Mouse (Mus musculus) MEL (cell line): ENCODE data around the gene Ggcx. TPM values are rescaled to one million over a fixed set of nuclear protein-coding genes. Genes with fewer than 3 reads are reported as not detected.

ENCODE experiments used
- DNase-seq: peaks from one replicate; pipeline ENCODE4 v3.0.0; 2011; ENCODE audit warnings: low read depth, low spot score
- H3K27ac ChIP-seq: 2 replicates; pipeline ENCODE4 v1.5.1; 2012; ENCODE audit warnings: low read depth, mild to moderate bottlenecking, control low read depth, low read length, moderate library complexity; ENCODE audit not compliant: control insufficient read depth
- H3K27me3 ChIP-seq, 2 experiments: fragments of 150-350 bp in 1 of 2; sonication (generic) in 1 of 2; 2 replicates each; pipeline ENCODE4 v1.6.1; 2012; ENCODE audit warnings: low read length in 2 of 2, mild to moderate bottlenecking in 2 of 2, improper control_type of control experiment in 1 of 2, moderate library complexity in 1 of 2; ENCODE audit not compliant: insufficient read depth in 2 of 2, control insufficient read depth in 1 of 2
- H3K36me3 ChIP-seq, 2 experiments: 2 replicates each; pipeline ENCODE4 v1.6.1; 2012 to 2014; ENCODE audit warnings: low read length in 2 of 2, improper control_type of control experiment in 1 of 2, inconsistent platforms in 1 of 2, mild to moderate bottlenecking in 1 of 2; ENCODE audit not compliant: insufficient read depth in 2 of 2, control insufficient read depth in 1 of 2
- H3K4me1 ChIP-seq, 2 experiments: fragments of 150-350 bp in 1 of 2; sonication (generic) in 1 of 2; 2 replicates each; pipeline ENCODE4 v1.6.1; 2012; ENCODE audit warnings: low read length in 2 of 2, improper control_type of control experiment in 1 of 2, mild to moderate bottlenecking in 1 of 2; ENCODE audit not compliant: insufficient read depth in 2 of 2, control insufficient read depth in 1 of 2
- H3K4me3 ChIP-seq, 2 experiments: fragments of 150-350 bp in 1 of 2; sonication (generic) in 1 of 2; 2 replicates each; pipeline ENCODE4 v1.5.1; 2012; ENCODE audit warnings: low read depth in 2 of 2, low read length in 2 of 2, mild to moderate bottlenecking in 2 of 2, moderate library complexity in 2 of 2, control low read depth in 1 of 2, improper control_type of control experiment in 1 of 2; ENCODE audit not compliant: control insufficient read depth in 1 of 2, insufficient read depth in 1 of 2
- H3K79me2 ChIP-seq: 2 replicates; pipeline ENCODE4 v1.6.1; 2012; ENCODE audit warnings: mild to moderate bottlenecking, low read length, moderate library complexity; ENCODE audit not compliant: control insufficient read depth, poor library complexity, insufficient read depth
- H3K9ac ChIP-seq: 2 replicates; pipeline ENCODE4 v1.6.1; 2012; ENCODE audit warnings: low read depth, mild to moderate bottlenecking, control low read depth, low read length, moderate library complexity; ENCODE audit not compliant: control insufficient read depth, poor library complexity, severe bottlenecking
- H3K9me3 ChIP-seq: fragments of 150-350 bp; sonication (generic); replicated peaks from 2 replicates; pipeline ENCODE4 v1.6.1; 2012; ENCODE audit warnings: mild to moderate bottlenecking, low read length, improper control_type of control experiment, moderate library complexity; ENCODE audit not compliant: insufficient read depth
- BHLHE40 ChIP-seq: IDR thresholded peaks from 2 replicates; pipeline ENCODE4 v1.6.1; 2012; ENCODE audit warnings: low read depth, mild to moderate bottlenecking, inconsistent platforms, low read length, improper control_type of control experiment, borderline replicate concordance
- CTCF ChIP-seq, 3 experiments: IDR thresholded peaks in 2 of 3; conservative IDR thresholded peaks in 1 of 3; 2 replicates each; pipeline ENCODE4 v1.5.1; 2011 to 2012; ENCODE audit warnings: low read length in 3 of 3, low read depth in 2 of 3, mild to moderate bottlenecking in 2 of 3, improper control_type of control experiment in 1 of 3, inconsistent platforms in 1 of 3, mixed read lengths in 1 of 3, moderate library complexity in 1 of 3; ENCODE audit not compliant: control insufficient read depth in 1 of 3, insufficient read depth in 1 of 3, poor library complexity in 1 of 3, severe bottlenecking in 1 of 3
- E2F4 ChIP-seq: IDR thresholded peaks from 2 replicates; pipeline ENCODE4 v1.6.1; 2011; ENCODE audit warnings: low read depth, low read length, improper control_type of control experiment, borderline replicate concordance
- ELF1 ChIP-seq: IDR thresholded peaks from 2 replicates; pipeline ENCODE4 v1.6.1; 2014; ENCODE audit warnings: low read depth, mild to moderate bottlenecking, inconsistent platforms, low read length, improper control_type of control experiment, moderate library complexity
- EP300 ChIP-seq, 2 experiments: IDR thresholded peaks; 2 replicates each; pipeline ENCODE4 v1.6.1; 2011; ENCODE audit warnings: improper control_type of control experiment in 2 of 2, low read length in 2 of 2, low read depth in 1 of 2, mild to moderate bottlenecking in 1 of 2
- GABPA ChIP-seq: IDR thresholded peaks from 2 replicates; pipeline ENCODE4 v1.6.1; 2012; ENCODE audit warnings: low read depth, mild to moderate bottlenecking, inconsistent platforms, low read length, improper control_type of control experiment, moderate library complexity
- GATA1 ChIP-seq: IDR thresholded peaks from 2 replicates; pipeline ENCODE4 v1.6.1; 2011; ENCODE audit warnings: low read depth, low read length, improper control_type of control experiment
- HCFC1 ChIP-seq: IDR thresholded peaks from 2 replicates; pipeline ENCODE4 v1.6.1; 2012; ENCODE audit warnings: low read depth, mild to moderate bottlenecking, inconsistent platforms, low read length, improper control_type of control experiment, moderate library complexity
- JUND ChIP-seq: IDR thresholded peaks from 2 replicates; pipeline ENCODE4 v1.6.1; 2011; ENCODE audit warnings: low read depth, mild to moderate bottlenecking, improper control_type of control experiment, low read length
- MAX ChIP-seq: IDR thresholded peaks from 2 replicates; pipeline ENCODE4 v1.6.1; 2011; ENCODE audit warnings: low read length, improper control_type of control experiment
- MAZ ChIP-seq: IDR thresholded peaks from 2 replicates; pipeline ENCODE4 v1.6.1; 2012; ENCODE audit warnings: low read depth, mild to moderate bottlenecking, inconsistent platforms, low read length, improper control_type of control experiment
- MXI1 ChIP-seq: IDR thresholded peaks from 2 replicates; pipeline ENCODE4 v1.6.1; 2011; ENCODE audit warnings: mild to moderate bottlenecking, low read depth, low read length, improper control_type of control experiment
- MYC ChIP-seq: IDR thresholded peaks from 2 replicates; pipeline ENCODE4 v1.6.1; 2011; ENCODE audit warnings: low read depth, mild to moderate bottlenecking, low read length, improper control_type of control experiment, moderate library complexity
- NRF1 ChIP-seq: IDR thresholded peaks from 2 replicates; pipeline ENCODE4 v1.6.1; 2014; ENCODE audit warnings: low read depth, mild to moderate bottlenecking, inconsistent platforms, low read length, improper control_type of control experiment, moderate library complexity; ENCODE audit not compliant: poor library complexity, insufficient read depth, severe bottlenecking
- POLR2A ChIP-seq, 2 experiments: IDR thresholded peaks; 2 replicates each; pipeline ENCODE4 v1.6.1; 2011 to 2012; ENCODE audit warnings: low read length in 2 of 2, mild to moderate bottlenecking in 2 of 2, control low read depth in 1 of 2, improper control_type of control experiment in 1 of 2, low read depth in 1 of 2, moderate library complexity in 1 of 2; ENCODE audit not compliant: control insufficient read depth in 1 of 2, insufficient read depth in 1 of 2, poor library complexity in 1 of 2
- POLR2AphosphoS2 ChIP-seq: IDR thresholded peaks from 2 replicates; pipeline ENCODE4 v1.6.1; 2011; ENCODE audit warnings: low read length, improper control_type of control experiment
- POLR2AphosphoS5 ChIP-seq: IDR thresholded peaks from 2 replicates; pipeline ENCODE4 v1.6.1; 2012; ENCODE audit warnings: low read depth, borderline replicate concordance, mild to moderate bottlenecking, inconsistent platforms, low read length, moderate library complexity, mixed read lengths
- SIN3A ChIP-seq: IDR thresholded peaks from 2 replicates; pipeline ENCODE4 v1.6.1; 2012; ENCODE audit warnings: low read length, improper control_type of control experiment, inconsistent platforms
- SMC3 ChIP-seq: IDR thresholded peaks from 2 replicates; pipeline ENCODE4 v1.6.1; 2011; ENCODE audit warnings: low read depth, low read length, improper control_type of control experiment
- TAL1 ChIP-seq: IDR thresholded peaks from 2 replicates; pipeline ENCODE4 v1.6.1; 2012; ENCODE audit warnings: mild to moderate bottlenecking, inconsistent platforms, low read length, moderate library complexity, mixed read lengths
- TBP ChIP-seq: IDR thresholded peaks from 2 replicates; pipeline ENCODE4 v1.8.0; 2011; ENCODE audit warnings: low read depth, low read length, improper control_type of control experiment
- TCF12 ChIP-seq: IDR thresholded peaks from 2 replicates; pipeline ENCODE4 v1.6.1; 2014; ENCODE audit warnings: low read depth, mild to moderate bottlenecking, inconsistent platforms, low read length, improper control_type of control experiment, moderate library complexity
- USF1 ChIP-seq: IDR thresholded peaks from 2 replicates; pipeline ENCODE4 v1.6.1; 2014; ENCODE audit warnings: low read depth, mild to moderate bottlenecking, inconsistent platforms, low read length, improper control_type of control experiment, moderate library complexity
- USF2 ChIP-seq, 2 experiments: IDR thresholded peaks; 2 replicates each; pipeline ENCODE4 v1.6.1; 2011 to 2012; ENCODE audit warnings: improper control_type of control experiment in 2 of 2, low read length in 2 of 2, borderline replicate concordance in 1 of 2, inconsistent platforms in 1 of 2, low read depth in 1 of 2, mild to moderate bottlenecking in 1 of 2; ENCODE audit not compliant: insufficient read depth in 1 of 2
- ZC3H11A ChIP-seq: IDR thresholded peaks from 2 replicates; pipeline ENCODE4 v1.6.1; 2012; ENCODE audit warnings: low read depth, mild to moderate bottlenecking, inconsistent platforms, low read length, improper control_type of control experiment
- ZKSCAN1 ChIP-seq: IDR thresholded peaks from 2 replicates; pipeline ENCODE4 v1.6.1; 2012; ENCODE audit warnings: low read depth, mild to moderate bottlenecking, inconsistent platforms, low read length, improper control_type of control experiment, moderate library complexity
- ZMIZ1 ChIP-seq: IDR thresholded peaks from 2 replicates; pipeline ENCODE4 v1.6.1; 2012; ENCODE audit warnings: low read depth, mild to moderate bottlenecking, inconsistent platforms, low read length, improper control_type of control experiment, moderate library complexity
- polyA plus RNA-seq, 2 experiments: library from polyadenylated mRNA; stranded (reverse) in 1 of 2; unstranded in 1 of 2; fragments of >175 nt in 1 of 2; fragments of >200 nt in 1 of 2; gene quantifications; 2 replicates each; pipeline versions ENCODE4 v1.2.1 to v1.2.4; 2012; ENCODE audit warnings: low replicate concordance in 2 of 2, low read depth in 1 of 2; ENCODE audit not compliant: insufficient read length in 2 of 2, insufficient read depth in 1 of 2, missing spikeins in 1 of 2
- total RNA-seq: library from RNA; depleted of rRNA; stranded (reverse); fragments of 300-350 nt; gene quantifications from 2 replicates; pipeline ENCODE4 v1.2.3, GENCODE M21; 2012

Ggcx gene
- total and polyA plus RNA-seq, 3 experiments, result 5.2 to 5.4 TPM; not detected in 1

DNA sequence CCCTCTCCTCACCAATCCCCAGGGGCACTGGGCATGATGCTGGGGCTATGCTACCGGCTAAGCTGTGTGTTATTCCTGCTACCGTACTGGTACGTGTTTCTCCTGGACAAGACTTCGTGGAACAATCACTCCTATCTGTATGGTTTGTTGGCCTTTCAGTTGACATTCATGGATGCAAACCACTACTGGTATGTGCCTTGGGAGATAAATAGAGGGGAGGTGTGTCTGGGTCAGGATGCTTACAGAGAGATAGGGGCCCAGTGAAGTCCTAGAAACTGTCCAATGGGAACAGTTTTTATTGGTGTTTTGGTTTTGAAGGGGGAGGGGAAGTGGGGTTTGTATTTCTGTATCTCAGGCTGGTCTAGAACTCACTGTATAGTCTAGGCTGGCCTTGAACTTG, 4.2 kb downstream of the Ggcx start:
- Histone ChIP-seq H3K27ac (no peak overlapping the region), H3K4me1 (peaks cover 2 to 5% of the 10 kb centered on the region in 2 experiments; a peak in 3 of 4 replicates), H3K4me3 (no peak overlapping the region), H3K9ac (no peak overlapping the region), H3K27me3 (no peaks in the 10 kb centered on the region), H3K79me2 (peaks cover 12% of the 10 kb centered on the region), H3K9me3 (no peaks in the 10 kb centered on the region), H3K36me3 (peaks cover 0 to 7% of the 10 kb centered on the region in 2 experiments; a peak in 3 of 4 replicates)
- TF ChIP-seq USF1, result no peak
- no peak for TF ChIP-seq ELF1
- no peak for TF ChIP-seq MAX
- TF ChIP-seq SIN3A, result no peak
- TF ChIP-seq ZMIZ1, result no peak
- TF ChIP-seq EP300 (IDR thresholded peaks at IDR 0.05; ENCODE audit: low read depth in 1 of 2, low read length in 2 of 2), result no peak
- no peak for TF ChIP-seq GABPA
- no peak for TF ChIP-seq ZKSCAN1
- no peak for TF ChIP-seq JUND
- TF ChIP-seq TCF12, result no peak
- no peak for TF ChIP-seq GATA1
- TF ChIP-seq MXI1, result no peak
- no peak for TF ChIP-seq E2F4
- no peak for TF ChIP-seq MYC
- no peak for TF ChIP-seq BHLHE40
- no peak for TF ChIP-seq POLR2AphosphoS5
- no peak for TF ChIP-seq ZC3H11A
- TF ChIP-seq USF2 (IDR thresholded peaks at IDR 0.05; ENCODE audit: borderline replicate concordance in 1 of 2, insufficient read depth in 1 of 2, low read depth in 1 of 2, low read length in 2 of 2), result no peak
- TF ChIP-seq NRF1, result no peak
- DNase-seq, result no peak

GRCm38 (mm10) chr6:72419806-72420205, 5.7 kb downstream of the Ggcx start:
- H3K4me3 ChIP-seq, result no peak overlapping the region

More at GRCm38 (mm10) chr6:72419806-72420205, 5.7 kb downstream of the Ggcx start:
- Histone ChIP-seq H3K27ac (no peak overlapping the region), H3K4me1 (peaks cover under 1 to 5% of the 10 kb centered on the region in 2 experiments; a peak in 3 of 4 replicates), H3K36me3 (peaks cover 3 to 4% of the 10 kb centered on the region in 2 experiments; a peak in 3 of 4 replicates), H3K9ac (no peak overlapping the region)
- TF ChIP-seq GATA1 (no peak), GABPA (no peak), POLR2A (IDR thresholded peaks at IDR 0.05; ENCODE audit: control insufficient read depth in 1 of 2, insufficient read depth in 1 of 2, low read depth in 1 of 2, low read length in 2 of 2, poor library complexity in 1 of 2) (no peak), SIN3A (no peak), POLR2AphosphoS2 (no peak), NRF1 (no peak), ZC3H11A (no peak), SMC3 (no peak), TAL1 (no peak), EP300 (IDR thresholded peaks at IDR 0.05; ENCODE audit: low read depth in 1 of 2, low read length in 2 of 2) (no peak), ELF1 (no peak), HCFC1 (no peak), MYC (no peak), E2F4 (no peak), TBP (no peak), USF1 (no peak), CTCF (IDR thresholded peaks at IDR 0.05 in 2 of 3, conservative IDR thresholded peaks at IDR 0.05 in 1 of 3; ENCODE audit: control insufficient read depth in 1 of 3, insufficient read depth in 1 of 3, low read depth in 2 of 3, low read length in 3 of 3, poor library complexity in 1 of 3, severe bottlenecking in 1 of 3) (no peak), MAZ (no peak)
- TF ChIP-seq, all 39 proteins: peak for 0
- H3K9me3 ChIP-seq, result no peaks in the 10 kb centered on the region
- DNase-seq, result no peak
- no peaks in the 10 kb centered on the region for H3K27me3 ChIP-seq
- peaks cover 8% of the 10 kb centered on the region; the same call in 1 of the 2 replicates for H3K79me2 ChIP-seq
